Mouse (Mus musculus): Measurements from ENCODE around the gene 3110021N24Rik.
"Not testable (repeated sequence)": the region's sequence is repeated elsewhere in the genome, so short reads cannot be mapped to it uniquely, and the experiment has no call there.

The 3110021N24Rik gene

GRCm38 (mm10) chr4:108719349-108719748 lies at the start of gene 3110021N24Rik:
Gene 3110021N24Rik, plus strand, starts transcription at chr4:108719649.
- DNase-seq (ENCODE audit: low spot score): no peak

GRCm38 (mm10) chr4:108686156-108686555 lies 33.3 kb upstream of the 3110021N24Rik start:
- DNase-seq (ENCODE audit: low spot score): no peak

GRCm38 (mm10) chr4:108687098-108687497 lies 32.4 kb upstream of the 3110021N24Rik start:
- not testable (repeated sequence) for DNase-seq (ENCODE audit: low spot score)

GRCm38 (mm10) chr4:108690479-108690878 lies 29.0 kb upstream of the 3110021N24Rik start:
- DNase-seq (ENCODE audit: low spot score): no peak

- no peak for DNase-seq (ENCODE audit: low spot score)
Measured at GRCm38 (mm10) chr4:108691469-108691868, 28.0 kb upstream of the 3110021N24Rik start.

GRCm38 (mm10) chr4:108696934-108697333 lies 22.5 kb upstream of the 3110021N24Rik start:
- peak; percentile 64 for DNase-seq (ENCODE audit: low spot score)

- DNase-seq (ENCODE audit: low spot score): no peak
Measured at GRCm38 (mm10) chr4:108708209-108708608, 11.2 kb upstream of the 3110021N24Rik start.

GRCm38 (mm10) chr4:108721245-108721784 lies 1.9 kb downstream of the 3110021N24Rik start:
- DNase-seq (ENCODE audit: low spot score): no peak

- no peak for DNase-seq (ENCODE audit: low spot score)
Measured at GRCm38 (mm10) chr4:108724102-108724501, 4.7 kb downstream of the 3110021N24Rik start.

- DNase-seq (ENCODE audit: low spot score): no peak
Measured at GRCm38 (mm10) chr4:108730450-108730849, 11.0 kb downstream of the 3110021N24Rik start.

- peak; percentile 4 for DNase-seq (ENCODE audit: low spot score)
Measured at GRCm38 (mm10) chr4:108731582-108731981, 12.1 kb downstream of the 3110021N24Rik start.

GRCm38 (mm10) chr4:108746160-108746873 lies 26.9 kb downstream of the 3110021N24Rik start:
- DNase-seq (ENCODE audit: low spot score): no peak

- no peak for DNase-seq (ENCODE audit: low spot score)
Measured at GRCm38 (mm10) chr4:108759583-108759982, 40.1 kb downstream of the 3110021N24Rik start.

GRCm38 (mm10) chr4:108768527-108768926 lies 49.1 kb downstream of the 3110021N24Rik start:
- no peak for DNase-seq (ENCODE audit: low spot score)

- no peak for DNase-seq (ENCODE audit: low spot score)
Measured at GRCm38 (mm10) chr4:108779763-108780056, 60.3 kb downstream of the 3110021N24Rik start.

GRCm38 (mm10) chr4:108780057-108780863 lies 60.8 kb downstream of the 3110021N24Rik start, which contains the start of gene Zfyve9:
Gene Zfyve9, minus strand, starts transcription at chr4:108780798.
- peak; percentile 83 for DNase-seq (ENCODE audit: low spot score)

- peak; percentile 83 for DNase-seq (ENCODE audit: low spot score)
Measured at GRCm38 (mm10) chr4:108780864-108781205, 61.4 kb downstream of the 3110021N24Rik start.

GRCm38 (mm10) chr4:108781596-108781995 lies 62.1 kb downstream of the 3110021N24Rik start:
- peak; percentile 13 for DNase-seq (ENCODE audit: low spot score)

GRCm38 (mm10) chr4:108782421-108783085 lies 63.1 kb downstream of the 3110021N24Rik start:
- DNase-seq (ENCODE audit: low spot score): no peak

- DNase-seq (ENCODE audit: low spot score): no peak
Measured at GRCm38 (mm10) chr4:108789258-108789936, 69.9 kb downstream of the 3110021N24Rik start.

GRCm38 (mm10) chr4:108790507-108790906 lies 71.1 kb downstream of the 3110021N24Rik start:
- DNase-seq (ENCODE audit: low spot score): no peak

- DNase-seq (ENCODE audit: low spot score): no peak
Measured at GRCm38 (mm10) chr4:108793941-108794340, 74.5 kb downstream of the 3110021N24Rik start.
